Mouse (Mus musculus) telencephalon, adult 2 months (tissue): ENCODE measurements around the gene Mast2.
A peak's percentile ranks its signal among the peaks of the same experiment; 100 is the strongest.

Experiments
- DNase-seq: peaks from one replicate; pipeline ENCODE4 v3.0.0-alpha.2; 2011; ENCODE audit warnings: low read depth, low spot score

The Mast2 gene

GRCm38 (mm10) chr4:116464126-116464981, at the start of gene Mast2:
Mast2 (minus strand) TSS chr4:116464183.
- DNase-seq: peak; percentile 60

- peak; percentile 88 for DNase-seq
These were observed 43.6 kb upstream of the Mast2 start, which contains the start of gene Ipp for GRCm38 (mm10) chr4:116507425-116508218. Ipp (plus strand) TSS chr4:116507549.

- no peak for DNase-seq
These were observed 43.0 kb upstream of the Mast2 start for GRCm38 (mm10) chr4:116506886-116507424.

- no peak for DNase-seq
These were observed 36.0 kb upstream of the Mast2 start for GRCm38 (mm10) chr4:116499978-116500377.

GRCm38 (mm10) chr4:116493646-116494045, 29.7 kb upstream of the Mast2 start:
- DNase-seq: no peak

- no peak for DNase-seq
These were observed 28.5 kb upstream of the Mast2 start for GRCm38 (mm10) chr4:116492460-116492859.

GRCm38 (mm10) chr4:116491886-116492285, 27.9 kb upstream of the Mast2 start:
- no peak for DNase-seq

GRCm38 (mm10) chr4:116491119-116491536, 27.1 kb upstream of the Mast2 start:
- no peak for DNase-seq

- DNase-seq: no peak
These were observed 19.5 kb upstream of the Mast2 start for GRCm38 (mm10) chr4:116483476-116483875.

GRCm38 (mm10) chr4:116481322-116481721, 17.3 kb upstream of the Mast2 start:
- DNase-seq: no peak

GRCm38 (mm10) chr4:116463231-116464125, 505 bp downstream of the Mast2 start:
- no peak for DNase-seq

GRCm38 (mm10) chr4:116461943-116462342, 2.0 kb downstream of the Mast2 start:
- DNase-seq: no peak

GRCm38 (mm10) chr4:116451553-116451952, 12.4 kb downstream of the Mast2 start:
- DNase-seq: no peak

- no peak for DNase-seq
These were observed 14.0 kb downstream of the Mast2 start for GRCm38 (mm10) chr4:116449951-116450350.

GRCm38 (mm10) chr4:116448673-116449072, 15.3 kb downstream of the Mast2 start:
- DNase-seq: peak; percentile 16

GRCm38 (mm10) chr4:116439383-116439782, 24.6 kb downstream of the Mast2 start:
- DNase-seq: no peak

- DNase-seq: no peak
These were observed 25.4 kb downstream of the Mast2 start for GRCm38 (mm10) chr4:116438561-116438960.

- DNase-seq: no peak
These were observed 28.4 kb downstream of the Mast2 start for GRCm38 (mm10) chr4:116435626-116436025.

GRCm38 (mm10) chr4:116422186-116422585, 41.8 kb downstream of the Mast2 start:
- DNase-seq: no peak

- DNase-seq: no peak
These were observed 42.8 kb downstream of the Mast2 start for GRCm38 (mm10) chr4:116421170-116421569.

GRCm38 (mm10) chr4:116412993-116413392, 51.0 kb downstream of the Mast2 start:
- DNase-seq: no peak
